Mouse (Mus musculus): ENCODE results near the gene Dnah14. TPM values are rescaled to one million over a fixed set of nuclear protein-coding genes. Genes with fewer than 3 reads are reported as not detected.
A peak's percentile ranks its signal among the peaks of the same experiment; 100 is the strongest.

Dnah14 gene
- polyA plus RNA-seq, 2 experiments, result 0.53 to 2.0 TPM

DNA sequence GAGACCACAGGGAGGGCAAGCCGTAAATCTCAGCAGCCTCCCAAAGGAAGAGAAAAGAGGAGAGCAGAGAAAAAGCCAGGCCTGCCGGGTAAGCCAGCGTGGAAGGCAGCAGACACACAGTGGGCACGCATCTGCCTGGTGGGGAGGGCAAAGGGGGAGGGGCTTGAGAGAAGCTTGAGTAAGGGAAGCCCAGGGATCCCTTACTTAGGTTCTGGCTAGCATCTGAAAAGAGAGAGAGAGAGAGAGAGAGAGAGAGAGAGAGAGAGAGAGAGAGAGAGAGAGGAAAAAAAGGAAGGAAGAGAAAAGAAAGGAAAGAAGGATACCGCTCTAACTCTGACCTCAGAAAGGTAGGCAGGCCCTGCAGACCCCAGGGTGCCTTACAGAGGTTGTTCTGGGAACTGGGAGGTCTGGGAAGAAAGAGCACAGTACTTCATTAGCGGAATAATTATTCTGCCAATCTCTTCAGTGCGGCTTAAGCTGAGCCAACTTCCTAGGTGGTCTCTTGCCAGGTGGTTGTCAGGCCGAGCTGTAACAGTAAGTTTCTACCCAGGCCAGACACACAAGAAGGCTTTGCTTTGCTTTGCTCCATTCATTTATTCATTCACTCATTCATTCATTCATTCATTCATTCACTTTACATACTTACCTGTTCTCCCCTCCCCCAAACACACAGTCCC is 14.5 kb upstream of the Dnah14 start:
- Histone ChIP-seq H3K27ac (replicated peaks; ENCODE audit: low read depth, low read length) (no peak overlapping the region), H3K27me3 (ENCODE audit: control insufficient read depth, insufficient read depth, low read length) (no peaks in the 10 kb centered on the region), H3K4me1 (ENCODE audit: control insufficient read depth, insufficient read depth, low read length) (peaks cover 11% of the 10 kb centered on the region), H3K9ac (ENCODE audit: low read depth, low read length, severe bottlenecking) (no peak overlapping the region), H3K4me3 (replicated peaks; ENCODE audit: low read length) (no peak overlapping the region), H3K9me3 (ENCODE audit: control insufficient read depth, low read length) (no peaks in the 10 kb centered on the region), H3K4me2 (replicated peaks; ENCODE audit: low read depth, low read length, severe bottlenecking) (no peak overlapping the region), H3K36me3 (ENCODE audit: control insufficient read depth, insufficient read depth, low read length) (no peaks in the 10 kb centered on the region)
- no peak for ATAC-seq (ENCODE audit: low FRiP score, low read depth)
- 18% methylated on average over 8 of the region's 8 CpGs for WGBS
- no peak for TF ChIP-seq POLR2A (IDR thresholded peaks at IDR 0.05; ENCODE audit: borderline replicate concordance, extremely low read depth, insufficient read depth, insufficient read length)
- peak; percentile 30 for DNase-seq (ENCODE audit: low spot score)

DNA sequence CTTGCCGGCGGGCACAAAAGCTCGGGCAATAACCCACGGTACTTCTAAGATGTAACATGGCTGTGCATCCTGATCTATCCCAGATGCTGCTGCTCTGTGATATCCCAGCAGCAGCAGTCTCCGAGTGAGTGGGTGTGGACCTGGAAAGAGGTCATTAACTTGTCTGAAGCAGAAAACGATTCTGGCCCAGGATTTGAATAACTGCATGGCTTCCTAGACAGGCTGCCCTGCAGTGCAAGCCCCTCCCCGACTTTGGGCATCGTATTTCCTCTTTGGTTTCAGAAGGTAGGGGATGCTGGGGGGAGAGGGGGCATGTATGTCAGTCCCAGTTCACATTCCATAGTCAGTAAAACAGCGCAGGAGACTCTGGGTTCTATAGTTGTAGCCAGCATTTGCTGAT is 6.9 kb upstream of the Dnah14 start:
- WGBS, result 26% methylated on average over 9 of the region's 9 CpGs
- H3K27me3 ChIP-seq (ENCODE audit: control insufficient read depth, insufficient read depth, low read length), result no peaks in the 10 kb centered on the region
- no peak overlapping the region for H3K4me3 ChIP-seq (replicated peaks; ENCODE audit: low read length)
- no peak for ATAC-seq (ENCODE audit: low FRiP score, low read depth)
- H3K4me1 ChIP-seq (ENCODE audit: control insufficient read depth, insufficient read depth, low read length), result no peaks in the 10 kb centered on the region
- H3K4me2 ChIP-seq (replicated peaks; ENCODE audit: low read depth, low read length, severe bottlenecking), result no peak overlapping the region
- H3K9me3 ChIP-seq (ENCODE audit: control insufficient read depth, low read length), result no peaks in the 10 kb centered on the region
- no peak overlapping the region for H3K27ac ChIP-seq (replicated peaks; ENCODE audit: low read depth, low read length)
- TF ChIP-seq POLR2A (IDR thresholded peaks at IDR 0.05; ENCODE audit: borderline replicate concordance, extremely low read depth, insufficient read depth, insufficient read length), result no peak
- no peaks in the 10 kb centered on the region for H3K36me3 ChIP-seq (ENCODE audit: control insufficient read depth, insufficient read depth, low read length)
- no peak for DNase-seq (ENCODE audit: low spot score)
- no peak overlapping the region for H3K9ac ChIP-seq (ENCODE audit: low read depth, low read length, severe bottlenecking)

DNA sequence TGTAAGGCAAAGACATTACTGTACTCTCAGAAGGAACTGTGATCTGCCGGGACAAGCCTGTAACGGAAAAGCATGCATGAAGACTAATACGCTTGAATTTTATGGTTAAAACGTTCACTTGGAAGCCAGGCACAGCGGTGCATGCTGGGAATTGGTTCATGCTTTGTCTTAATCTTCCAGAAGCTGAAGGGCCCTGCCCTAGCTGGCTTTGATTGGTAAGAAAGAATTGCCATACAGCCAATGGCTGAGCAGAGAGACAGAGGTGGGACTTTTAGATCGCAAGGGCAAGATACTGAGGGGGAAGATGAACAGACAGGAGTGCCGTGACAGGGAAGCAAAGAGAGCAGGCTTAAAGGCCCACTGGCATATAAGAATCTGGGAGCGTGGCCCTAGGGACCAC is 6.8 kb downstream of the Dnah14 start:
- Histone ChIP-seq H3K27me3 (ENCODE audit: control insufficient read depth, insufficient read depth, low read length) (no peaks in the 10 kb centered on the region), H3K9ac (ENCODE audit: low read depth, low read length, severe bottlenecking) (no peak overlapping the region), H3K9me3 (ENCODE audit: control insufficient read depth, low read length) (no peaks in the 10 kb centered on the region), H3K36me3 (ENCODE audit: control insufficient read depth, insufficient read depth, low read length) (no peaks in the 10 kb centered on the region), H3K27ac (replicated peaks; ENCODE audit: low read depth, low read length) (no peak overlapping the region), H3K4me2 (replicated peaks; ENCODE audit: low read depth, low read length, severe bottlenecking) (peak overlapping the region; percentile 29; the same call in 1 of the 2 replicates), H3K4me3 (replicated peaks; ENCODE audit: low read length) (no peak overlapping the region), H3K4me1 (ENCODE audit: control insufficient read depth, insufficient read depth, low read length) (0 out of 2 replicates have a peak, but pooled peaks cover 2% of the 10 kb centered on the region)
- ATAC-seq (ENCODE audit: low FRiP score, low read depth) (no peak), DNase-seq (ENCODE audit: low spot score) (peak; percentile 62)
- WGBS, result 47% methylated on average over 8 of the region's 8 CpGs
- TF ChIP-seq POLR2A (IDR thresholded peaks at IDR 0.05; ENCODE audit: borderline replicate concordance, extremely low read depth, insufficient read depth, insufficient read length), result no peak

DNA sequence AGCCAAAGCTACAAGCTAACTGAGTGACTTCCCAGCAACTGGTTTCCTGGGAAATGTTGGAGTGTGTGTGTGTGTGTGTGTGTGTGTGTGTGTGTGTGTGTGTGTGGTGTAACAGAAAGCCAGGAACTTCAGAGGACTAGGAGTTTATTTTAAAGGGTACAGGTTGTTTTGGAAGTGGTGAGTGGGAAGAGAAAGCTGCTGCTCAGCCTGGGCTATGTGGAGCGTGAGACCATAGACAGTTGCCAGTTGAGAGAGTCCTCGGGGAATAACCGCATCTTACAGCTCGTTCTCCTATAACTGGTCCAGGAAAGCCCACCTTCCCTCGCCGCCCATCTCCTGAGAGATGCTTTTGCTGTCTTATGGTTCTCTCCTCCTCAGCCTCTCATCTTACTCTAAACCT is 12.8 kb downstream of the Dnah14 start:
- ATAC-seq (ENCODE audit: low FRiP score, low read depth) (no peak), DNase-seq (ENCODE audit: low spot score) (no peak)
- H3K4me1 ChIP-seq (ENCODE audit: control insufficient read depth, insufficient read depth, low read length), result no peaks in the 10 kb centered on the region
- no peaks in the 10 kb centered on the region for H3K9me3 ChIP-seq (ENCODE audit: control insufficient read depth, low read length)
- whole genome bisulfite sequencing, result 78% methylated on average over 6 of the region's 6 CpGs
- H3K27me3 ChIP-seq (ENCODE audit: control insufficient read depth, insufficient read depth, low read length), result no peaks in the 10 kb centered on the region
- TF ChIP-seq POLR2A (IDR thresholded peaks at IDR 0.05; ENCODE audit: borderline replicate concordance, extremely low read depth, insufficient read depth, insufficient read length), result no peak
- H3K27ac ChIP-seq (replicated peaks; ENCODE audit: low read depth, low read length), result no peak overlapping the region
- H3K36me3 ChIP-seq (ENCODE audit: control insufficient read depth, insufficient read depth, low read length), result no peaks in the 10 kb centered on the region
- H3K4me2 ChIP-seq (replicated peaks; ENCODE audit: low read depth, low read length, severe bottlenecking), result no peak overlapping the region
- H3K9ac ChIP-seq (ENCODE audit: low read depth, low read length, severe bottlenecking), result no peak overlapping the region
- no peak overlapping the region for H3K4me3 ChIP-seq (replicated peaks; ENCODE audit: low read length)

DNA sequence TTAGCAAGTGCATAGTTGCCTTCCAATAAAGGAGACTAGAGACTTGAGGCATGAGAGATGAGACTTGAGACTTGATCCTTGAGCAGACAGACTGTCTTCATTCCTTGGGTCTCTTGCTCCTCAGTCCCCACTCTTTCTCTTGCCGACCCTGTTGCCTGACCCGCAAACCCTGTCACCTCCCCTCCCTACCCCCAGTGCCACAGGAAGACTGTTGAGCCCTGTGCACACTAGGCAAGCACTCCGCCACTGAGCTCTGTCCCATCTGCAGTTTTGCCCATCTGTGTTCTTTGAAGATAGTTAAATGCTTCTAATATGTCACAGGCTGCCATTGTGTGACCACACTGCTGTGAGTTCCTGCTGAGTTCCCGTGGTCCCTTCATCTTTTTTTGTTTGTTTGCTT is 23.0 kb downstream of the Dnah14 start:
- no peak overlapping the region for H3K4me2 ChIP-seq (replicated peaks; ENCODE audit: low read depth, low read length, severe bottlenecking)
- whole genome bisulfite sequencing, result 51% methylated on average over 4 of the region's 4 CpGs

More for the DNA sequence above, 23.0 kb downstream of the Dnah14 start:
- Histone ChIP-seq H3K27me3 (ENCODE audit: control insufficient read depth, insufficient read depth, low read length) (no peaks in the 10 kb centered on the region), H3K4me3 (replicated peaks; ENCODE audit: low read length) (no peak overlapping the region), H3K9me3 (ENCODE audit: control insufficient read depth, low read length) (no peaks in the 10 kb centered on the region), H3K27ac (replicated peaks; ENCODE audit: low read depth, low read length) (no peak overlapping the region), H3K36me3 (ENCODE audit: control insufficient read depth, insufficient read depth, low read length) (no peaks in the 10 kb centered on the region), H3K4me1 (ENCODE audit: control insufficient read depth, insufficient read depth, low read length) (no peaks in the 10 kb centered on the region), H3K9ac (ENCODE audit: low read depth, low read length, severe bottlenecking) (no peak overlapping the region)
- no peak for TF ChIP-seq POLR2A (IDR thresholded peaks at IDR 0.05; ENCODE audit: borderline replicate concordance, extremely low read depth, insufficient read depth, insufficient read length)
- DNase-seq (ENCODE audit: low spot score), result no peak
- no peak for ATAC-seq (ENCODE audit: low FRiP score, low read depth)

Measured in limb, embryonic 14.5 days (tissue).